Mouse (Mus musculus) CH12.LX (cell line): ENCODE measurements at regions not wholly inside any gene's neighbourhood (a gene's known extent, or its start where the extent isn't known, plus 50 kb on each side); places are given as distances from the start of the nearest gene placed in this dataset.

Experiments used
- CTCF ChIP-seq, 2 experiments: IDR thresholded peaks in 1 of 2; conservative IDR thresholded peaks in 1 of 2; 2 replicates each; pipeline ENCODE4 v1.5.1; 2011 to 2012; ENCODE audit warnings: low read depth in 2 of 2, low read length in 2 of 2, improper control_type of control experiment in 1 of 2, inconsistent platforms in 1 of 2, mild to moderate bottlenecking in 1 of 2, moderate library complexity in 1 of 2
- E2F4 ChIP-seq: IDR thresholded peaks from 2 replicates; pipeline ENCODE4 v1.6.1; 2011; ENCODE audit warnings: low read depth, low read length, improper control_type of control experiment; ENCODE audit not compliant: insufficient replicate concordance
- MAX ChIP-seq: IDR thresholded peaks from 2 replicates; pipeline ENCODE4 v1.6.1; 2011; ENCODE audit warnings: low read length, improper control_type of control experiment
- MEF2A ChIP-seq: IDR thresholded peaks from 2 replicates; pipeline ENCODE4 v1.6.1; 2014; ENCODE audit warnings: low read depth, mild to moderate bottlenecking, inconsistent platforms, low read length, improper control_type of control experiment, borderline replicate concordance
- POLR2A ChIP-seq: IDR thresholded peaks from 2 replicates; pipeline ENCODE4 v1.6.1; 2011; ENCODE audit warnings: low read depth, mild to moderate bottlenecking, improper control_type of control experiment, low read length
- TCF12 ChIP-seq: IDR thresholded peaks from 2 replicates; pipeline ENCODE4 v1.6.1; 2014; ENCODE audit warnings: low read depth, mild to moderate bottlenecking, inconsistent platforms, low read length, improper control_type of control experiment
- ZMIZ1 ChIP-seq: IDR thresholded peaks from 2 replicates; pipeline ENCODE4 v1.6.1; 2012; ENCODE audit warnings: low read depth, mild to moderate bottlenecking, inconsistent platforms, low read length, improper control_type of control experiment

GRCm38 (mm10) chr1:60639536-60639935 is 72.6 kb upstream of the Raph1 start:
- TF ChIP-seq CTCF (conservative IDR thresholded peaks at IDR 0.05 in 1 of 2, IDR thresholded peaks at IDR 0.05 in 1 of 2; ENCODE audit: low read depth in 2 of 2, low read length in 2 of 2) (no peak), ZMIZ1 (no peak), POLR2A (no peak), E2F4 (no peak), TCF12 (no peak), MEF2A (no peak), MAX (no peak)
